Mouse (Mus musculus) lung, adult 2 months (tissue): ENCODE measurements around the gene Orm2.

ENCODE experiments used
- CTCF ChIP-seq: fragments of 200-500 bp; IDR thresholded peaks from 2 replicates; pipeline ENCODE4 v1.5.1; 2011; ENCODE audit warnings: mild to moderate bottlenecking, low read length, control low read depth; ENCODE audit not compliant: insufficient read depth
- POLR2A ChIP-seq: fragments of 200-500 bp; IDR thresholded peaks from 2 replicates; pipeline ENCODE4 v1.6.1; 2011; ENCODE audit warnings: low read depth, mild to moderate bottlenecking, control low read depth, low read length, borderline replicate concordance; ENCODE audit errors: extremely low read depth

GRCm38 (mm10) chr4:63388029-63388428, 25.8 kb downstream of the Orm2 start:
- TF ChIP-seq POLR2A (no peak), CTCF (no peak)
